Mouse (Mus musculus): ENCODE results near the gene Cnga4. TPM values are rescaled to one million over a fixed set of nuclear protein-coding genes. Genes with fewer than 3 reads are reported as not detected.
"Not testable (repeated sequence)": the region's sequence is repeated elsewhere in the genome, so short reads cannot be mapped to it uniquely, and the experiment has no call there.

The Cnga4 gene
- total RNA-seq, 2 experiments from 2014 or later = 0.69 to 0.90 TPM

DNA sequence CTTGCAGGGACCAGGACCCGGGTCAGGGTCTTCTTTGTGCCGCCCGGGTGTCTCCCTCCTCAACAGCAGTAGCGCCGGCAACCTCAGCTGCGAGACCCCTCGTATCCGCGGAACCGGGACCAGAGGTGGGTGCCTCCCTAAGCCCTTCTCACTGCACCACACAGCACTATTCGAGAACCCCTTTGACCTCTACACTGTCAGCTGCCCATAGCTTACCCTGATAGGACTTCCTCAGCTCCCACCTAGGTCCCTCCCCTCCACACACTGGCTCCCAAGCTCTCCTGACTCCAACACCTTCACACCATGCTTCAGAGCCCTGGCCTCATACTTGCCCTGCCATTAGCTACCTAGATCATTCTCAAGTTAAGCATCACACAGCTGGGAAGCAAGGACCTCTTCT is 21.7 kb downstream of the Cnga4 start:
- DNase-seq (ENCODE audit: low spot score in 2 of 2) = no peak
- TF ChIP-seq CTCF (conservative IDR thresholded peaks at IDR 0.05) = no peak
- Histone ChIP-seq H3K27ac (peak overlapping the region; percentile 61), H3K4me3 (peak overlapping the region; percentile 54)

DNA sequence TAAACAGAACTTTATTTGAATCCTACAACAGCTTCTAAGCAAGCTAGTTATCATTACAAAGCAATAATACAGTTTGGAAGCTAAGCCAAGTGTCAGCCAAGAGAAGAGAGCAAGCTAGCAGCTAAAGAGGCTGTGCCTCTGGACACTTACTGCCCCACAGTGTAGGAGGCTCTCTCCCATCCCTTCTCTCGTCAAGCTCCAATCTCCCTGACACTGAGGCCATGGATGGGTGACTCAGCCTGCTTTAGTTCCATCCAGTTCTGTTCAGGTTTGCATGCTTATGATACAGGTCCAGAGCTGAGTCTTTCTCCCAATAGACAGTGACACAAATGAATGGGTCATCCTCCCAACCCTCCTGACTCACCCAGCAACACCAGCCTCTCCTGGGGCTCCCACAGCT is 27.7 kb downstream of the Cnga4 start:
- DNase-seq (ENCODE audit: low spot score in 2 of 2) = no peak
- TF ChIP-seq CTCF (conservative IDR thresholded peaks at IDR 0.05) = no peak
- Histone ChIP-seq H3K27ac (no peak overlapping the region), H3K4me3 (no peak overlapping the region)

DNA sequence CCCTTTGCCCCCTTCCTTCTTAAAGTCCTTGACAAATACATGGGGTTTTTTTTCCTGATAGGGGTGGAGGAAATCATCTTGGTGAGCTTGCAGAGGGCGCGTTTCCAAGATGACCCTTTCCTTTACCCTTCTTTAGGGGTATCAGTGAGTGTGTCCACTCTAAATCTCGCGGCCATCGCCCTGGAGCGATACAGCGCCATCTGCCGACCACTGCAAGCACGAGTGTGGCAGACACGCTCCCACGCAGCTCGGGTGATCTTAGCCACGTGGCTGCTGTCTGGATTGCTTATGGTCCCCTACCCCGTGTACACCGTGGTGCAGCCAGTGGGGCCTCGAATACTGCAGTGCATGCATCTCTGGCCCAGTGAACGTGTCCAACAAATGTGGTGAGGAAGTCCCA is 29.5 kb downstream of the Cnga4 start:
- TF ChIP-seq CTCF (conservative IDR thresholded peaks at IDR 0.05) = no peak
- DNase-seq (ENCODE audit: low spot score in 2 of 2) = no peak
- no peak overlapping the region for H3K4me3 ChIP-seq
- H3K27ac ChIP-seq = no peak overlapping the region

DNA sequence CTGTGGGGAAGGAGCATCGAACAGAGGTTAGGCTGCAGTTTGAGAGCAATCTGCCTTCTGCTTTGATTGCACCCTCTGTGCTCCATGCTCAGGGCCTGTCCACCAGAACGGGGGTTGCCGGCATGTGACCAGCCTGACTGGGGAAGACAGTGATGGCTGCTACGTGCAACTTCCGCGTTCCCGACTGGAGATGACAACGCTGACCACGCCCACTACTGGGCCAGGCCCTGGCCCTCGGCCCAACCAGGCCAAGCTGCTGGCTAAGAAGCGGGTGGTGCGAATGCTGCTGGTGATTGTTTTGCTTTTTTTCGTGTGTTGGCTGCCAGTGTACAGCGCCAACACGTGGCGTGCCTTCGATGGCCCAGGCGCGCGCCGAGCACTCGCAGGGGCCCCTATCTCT is 30.4 kb downstream of the Cnga4 start:
- Histone ChIP-seq H3K27ac (no peak overlapping the region), H3K4me3 (no peak overlapping the region)
- no peak for TF ChIP-seq CTCF (conservative IDR thresholded peaks at IDR 0.05)
- no peak for DNase-seq (ENCODE audit: low spot score in 2 of 2)

DNA sequence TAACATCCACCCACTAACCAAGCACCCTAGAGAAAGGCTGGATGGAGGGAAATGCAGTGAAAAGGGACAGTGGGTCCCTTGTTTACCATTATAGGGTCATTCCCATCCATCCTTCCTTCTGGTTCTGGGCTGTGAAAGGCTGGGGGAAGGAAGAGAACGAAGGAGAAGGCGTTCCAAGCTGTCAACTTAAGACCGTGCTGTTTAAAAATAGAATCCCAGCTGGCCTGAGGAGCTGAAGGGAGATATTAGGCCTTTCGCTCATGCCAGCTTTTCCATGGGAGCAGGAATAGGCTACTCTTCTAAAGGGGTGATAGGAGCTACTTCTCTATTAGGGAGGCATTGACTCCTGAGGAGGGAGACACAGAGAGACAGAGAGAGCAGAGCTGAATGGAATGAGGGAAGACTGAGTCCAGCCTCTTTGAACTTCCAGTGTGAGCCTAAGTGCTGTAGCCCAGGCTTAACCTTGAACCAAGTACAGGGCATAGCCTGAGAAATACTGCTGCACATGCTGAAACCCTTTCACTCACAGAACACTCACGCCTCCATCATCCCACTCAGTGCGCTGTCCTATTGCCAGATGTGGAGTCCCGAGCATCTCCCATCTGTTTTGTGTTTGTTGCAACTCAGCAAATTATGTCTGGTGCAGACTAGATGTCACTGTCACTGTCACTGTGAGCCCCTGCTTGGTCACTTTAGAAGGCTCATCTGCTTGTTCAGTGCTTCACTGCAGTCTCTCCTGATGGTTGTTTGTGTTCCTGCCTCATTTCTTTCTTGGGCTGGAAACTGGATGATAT is 33.8 kb downstream of the Cnga4 start:
- Histone ChIP-seq H3K4me3 (no peak overlapping the region), H3K27ac (peak overlapping the region; percentile 75)
- no peak for TF ChIP-seq CTCF (conservative IDR thresholded peaks at IDR 0.05)
- peak; percentile 37 to 38 for DNase-seq (ENCODE audit: low spot score in 2 of 2)

DNA sequence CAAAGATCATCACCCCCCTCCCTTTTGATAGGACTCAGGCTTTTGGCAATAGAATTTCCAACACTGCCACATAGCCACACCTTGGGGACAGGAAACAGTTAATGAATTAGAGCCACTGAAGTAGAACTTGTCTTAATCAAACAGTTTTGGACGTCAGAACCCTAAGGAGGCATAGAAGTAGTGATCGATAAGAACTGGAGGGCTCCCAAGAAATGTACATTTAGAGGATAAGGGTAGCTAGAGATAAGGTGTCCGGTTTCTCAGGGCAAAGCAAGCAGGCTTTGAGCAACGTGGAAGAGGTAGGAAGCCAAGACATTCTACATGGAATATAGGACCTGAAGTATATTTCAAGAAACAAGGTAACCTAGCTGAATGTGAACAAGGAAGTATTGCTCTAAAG is 37.1 kb downstream of the Cnga4 start:
- no peak overlapping the region for H3K27ac ChIP-seq
- H3K4me3 ChIP-seq = no peak overlapping the region
- DNase-seq (ENCODE audit: low spot score in 2 of 2) = no peak
- TF ChIP-seq CTCF (conservative IDR thresholded peaks at IDR 0.05) = no peak

DNA sequence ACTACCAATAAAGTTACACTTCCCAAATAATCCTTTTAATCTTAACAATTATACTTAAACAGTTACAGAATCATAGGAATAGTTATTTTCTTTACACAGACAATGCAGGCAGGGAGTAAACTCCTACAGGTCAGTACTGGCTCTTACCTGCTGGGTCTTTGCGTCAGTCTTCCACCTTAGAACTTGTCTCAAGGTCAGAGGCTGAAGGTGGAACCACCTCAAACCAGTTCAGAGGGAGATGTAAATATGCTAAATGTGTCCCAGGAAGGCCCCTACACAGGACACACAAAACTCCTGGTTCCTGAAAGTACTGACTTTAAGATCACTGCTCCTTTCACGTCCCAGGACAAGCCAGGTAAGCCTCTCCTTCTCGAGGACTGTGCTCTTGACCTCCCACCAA is 40.7 kb downstream of the Cnga4 start:
- no peak for DNase-seq (ENCODE audit: low spot score in 2 of 2)
- Histone ChIP-seq H3K27ac (no peak overlapping the region), H3K4me3 (no peak overlapping the region)
- no peak for TF ChIP-seq CTCF (conservative IDR thresholded peaks at IDR 0.05)

DNA sequence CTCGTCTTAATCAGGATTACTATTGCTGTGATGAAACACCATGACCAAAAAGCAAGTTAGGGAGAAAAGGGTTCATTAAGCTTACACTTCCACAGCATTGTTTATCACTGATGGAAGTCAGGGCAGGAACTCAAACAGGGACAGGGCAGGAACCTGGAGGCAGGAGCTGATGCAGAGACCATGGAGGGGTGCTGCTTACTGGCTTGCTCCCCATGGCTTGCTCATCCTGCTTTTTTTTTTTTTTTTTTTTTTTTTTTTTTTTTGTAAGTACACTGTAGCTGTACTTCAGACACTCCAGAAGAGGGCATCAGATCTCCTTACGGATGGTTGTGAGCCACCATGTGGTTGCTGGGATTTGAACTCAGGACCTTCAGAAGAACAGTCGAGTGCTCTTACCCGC is 49.0 kb downstream of the Cnga4 start:
- H3K27ac ChIP-seq; DNase-seq (ENCODE audit: low spot score in 2 of 2); H3K4me3 ChIP-seq: not testable (repeated sequence)

Other genes with a start within 250 kb of the Cnga4 start
- gene Olfr684, start 240.9 kb upstream of the Cnga4 start, total RNA-seq (2021) = not detected
- gene Olfr685, start 218.6 kb upstream of the Cnga4 start, total RNA-seq (2021) = not detected
- gene Olfr686, start 197.1 kb upstream of the Cnga4 start, total RNA-seq (2021) = not detected
- gene Olfr688, start 116.5 kb upstream of the Cnga4 start, total RNA-seq (2021) = not detected
- not detected for gene Olfr689, start 93.4 kb upstream of the Cnga4 start, total RNA-seq (2021)
- 1 to 10 TPM in 1 of 2 experiments, under 1 TPM in 1; 0.44 to 1.0 TPM for gene Olfr690, start 70.5 kb upstream of the Cnga4 start, total RNA-seq (2021)
- under 1 TPM; 0.61 to 0.74 TPM for gene Olfr691, start 62.3 kb upstream of the Cnga4 start, total RNA-seq (2021)
- gene Olfr692, start 36.3 kb upstream of the Cnga4 start, total RNA-seq (2021) = not detected
- gene Gm5901, start 29.5 kb upstream of the Cnga4 start, total RNA-seq (2021) = not detected
- gene Fam160a2, start 4.5 kb upstream of the Cnga4 start, total RNA-seq (2021) = 10 to 100 TPM; 59.7 to 66.1 TPM
- 1 to 10 TPM; 6.2 to 6.5 TPM for gene Cckbr, start 21.2 kb downstream of the Cnga4 start, total RNA-seq (2021)
- gene Cavin3, start 77.7 kb downstream of the Cnga4 start, total RNA-seq (2021) = 10 to 100 TPM; 13.9 to 14.2 TPM
- gene Smpd1, start 149.8 kb downstream of the Cnga4 start, total RNA-seq (2021) = 10 to 100 TPM; 82.7 to 86.2 TPM
- 100 to 1,000 TPM; 360 to 370 TPM for gene Apbb1, start 177.1 kb downstream of the Cnga4 start, total RNA-seq (2021)
- gene Hpx, start 195.6 kb downstream of the Cnga4 start, total RNA-seq (2021) = under 1 TPM in 1 of 2 experiments, not detected in 1; 0.23 TPM
- gene Trim3, start 229.0 kb downstream of the Cnga4 start, total RNA-seq (2021) = 100 to 1,000 TPM; 140 to 142 TPM
- 10 to 100 TPM; 67.4 to 73.7 TPM for gene Timm10b, start 235.5 kb downstream of the Cnga4 start, total RNA-seq (2021)
- gene Arfip2, start 235.8 kb downstream of the Cnga4 start, total RNA-seq (2021) = 100 to 1,000 TPM in 1 of 2 experiments, 10 to 100 TPM in 1; 98.9 to 105 TPM
- gene Gm45799, start 236.0 kb downstream of the Cnga4 start, total RNA-seq (2021) = 10 to 100 TPM in 1 of 2 experiments, 1 to 10 TPM in 1; 6.9 to 12.7 TPM
- gene Dnhd1, start 246.3 kb downstream of the Cnga4 start, total RNA-seq (2021) = 1 to 10 TPM; 6.9 to 8.5 TPM

Measured in layer of hippocampus, adult 2 months (tissue).